Mouse (Mus musculus) gastrocnemius, postnatal 14 days (tissue): Measurements from ENCODE around the gene Smarce1. TPM values are rescaled to one million over a fixed set of nuclear protein-coding genes. Genes with fewer than 3 reads are reported as not detected.

Source experiments
- DNase-seq: peaks from one replicate; pipeline ENCODE4 v3.0.0; 2021; ENCODE audit warnings: mixed read lengths
- intact Hi-C: fragments of 180-260 bp; cut with DNase I; formaldehyde crosslinking; loops from one replicate; pipeline ENCODE4 v1.15.1; 2025; ENCODE audit warnings: low total_unique reads
- total RNA-seq, 2 experiments: library from RNA; stranded (reverse); gene quantifications; 2 replicates each; pipeline ENCODE4 v1.2.3; 2021

The Smarce1 gene
- total RNA-seq, 2 experiments from 2014 or later, result 35.8 to 45.7 TPM

DNA sequence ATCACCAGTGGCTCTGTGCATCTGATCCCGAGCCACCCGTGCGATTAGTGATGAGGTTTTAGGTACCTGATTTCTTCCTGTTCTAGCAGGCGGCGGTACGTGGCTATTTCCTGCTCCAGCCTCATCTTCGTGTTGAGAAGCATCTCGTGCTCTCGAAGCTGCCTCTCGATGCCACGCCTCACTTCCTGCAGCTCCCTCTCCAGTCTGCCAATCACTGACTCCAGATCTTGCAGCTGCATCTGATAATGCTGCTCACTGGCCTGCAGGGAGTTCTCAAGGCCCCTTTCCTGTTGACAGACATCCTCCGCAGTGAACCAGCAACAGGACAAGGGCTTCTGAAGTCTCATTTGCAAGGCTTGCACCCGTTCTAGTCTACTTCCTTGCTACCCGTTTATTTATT lies 7.7 kb upstream of the Smarce1 start:
- intact Hi-C loops, result no loop called here
- DNase-seq, result no peak

GRCm38 (mm10) chr11:99231049-99231816 lies 416 bp upstream of the Smarce1 start:
- no peak for DNase-seq
- intact Hi-C loops, result no loop called here

- no peak for DNase-seq
- intact Hi-C loops, result no loop called here
Measured at GRCm38 (mm10) chr11:99229641-99230260, 1.1 kb downstream of the Smarce1 start.

- DNase-seq, result no peak
- intact Hi-C loops, result no loop called here
Measured at GRCm38 (mm10) chr11:99226298-99226697, 4.5 kb downstream of the Smarce1 start.

- DNase-seq, result no peak
Measured at GRCm38 (mm10) chr11:99223310-99223709, 7.5 kb downstream of the Smarce1 start.

DNA sequence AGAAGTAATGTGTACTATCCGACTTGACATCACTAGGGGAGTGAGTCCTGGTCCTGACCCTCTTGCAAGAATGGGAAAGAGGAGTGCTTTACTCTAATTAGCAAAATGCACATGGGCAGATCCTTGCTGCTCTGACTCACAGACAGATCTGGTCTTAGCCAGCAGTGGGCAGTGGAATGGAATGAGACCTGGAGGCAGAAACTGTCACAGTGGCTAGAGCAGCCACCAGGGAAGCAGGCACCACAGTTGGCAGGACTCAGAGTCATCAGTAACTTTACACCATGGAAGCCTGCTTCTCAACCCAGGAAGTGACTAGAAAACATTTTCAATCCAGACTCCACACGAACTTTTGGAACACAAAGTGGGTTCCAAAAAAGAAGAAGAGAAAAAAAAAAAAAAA lies 9.0 kb downstream of the Smarce1 start:
- DNase-seq, result peak; percentile 43
- intact Hi-C loops, result no loop called here

More at GRCm38 (mm10) chr11:99223310-99223709, 7.5 kb downstream of the Smarce1 start:
- intact Hi-C loops, result no loop called here

GRCm38 (mm10) chr11:99217248-99217986 lies 13.4 kb downstream of the Smarce1 start:
- intact Hi-C loops, result no loop called here
- no peak for DNase-seq

GRCm38 (mm10) chr11:99216181-99216580 lies 14.6 kb downstream of the Smarce1 start:
- intact Hi-C loops, result no loop called here
- no peak for DNase-seq

DNA sequence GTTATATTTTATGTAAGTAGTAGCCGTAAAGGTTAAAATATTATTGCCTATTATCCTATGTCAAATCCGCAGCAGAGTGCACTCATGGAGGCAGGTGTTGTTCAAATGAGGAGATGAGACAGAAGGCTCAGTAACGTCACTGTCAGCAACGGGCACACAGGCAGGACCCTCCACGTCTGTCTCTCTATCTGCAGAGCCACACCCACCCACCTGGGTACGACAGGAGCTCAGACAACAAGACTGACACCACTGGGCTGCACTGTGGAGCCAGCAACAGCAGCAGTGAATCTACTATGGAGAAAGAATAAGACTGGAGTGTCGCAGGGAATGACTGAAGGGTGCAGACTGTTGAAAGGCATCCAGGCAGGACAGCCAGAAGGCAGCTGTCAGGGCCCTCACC lies 18.1 kb downstream of the Smarce1 start:
- no peak for DNase-seq
- intact Hi-C loops, result no loop called here

- intact Hi-C loops, result no loop called here
- no peak for DNase-seq
Measured at GRCm38 (mm10) chr11:99211964-99212363, 18.9 kb downstream of the Smarce1 start.

DNA sequence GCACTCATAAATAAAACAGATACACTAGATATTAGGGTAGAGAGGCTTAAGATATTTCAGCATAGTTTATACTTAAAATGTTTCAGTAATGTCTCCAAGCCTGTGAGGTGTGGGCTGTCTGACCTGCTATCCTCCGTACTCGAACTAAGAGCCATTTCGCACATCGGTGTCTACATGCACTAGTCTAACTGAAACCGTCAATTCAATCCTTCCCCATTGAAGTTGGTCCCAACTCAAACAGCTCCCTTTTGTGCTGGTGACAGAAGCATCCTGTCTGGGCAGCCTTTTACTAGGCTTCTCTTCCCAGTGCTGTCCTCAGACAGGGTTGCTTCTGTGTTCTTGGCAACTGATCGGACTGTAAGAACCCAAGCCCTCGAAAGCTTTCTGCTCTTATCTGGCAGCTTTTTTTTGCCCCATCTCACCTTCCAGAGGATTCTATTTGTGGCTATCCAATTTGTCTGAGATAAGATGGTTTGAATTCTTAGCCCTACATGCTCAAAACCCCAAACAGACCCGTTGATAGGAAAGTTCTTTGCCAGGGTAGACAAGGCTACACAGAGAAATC lies 22.6 kb downstream of the Smarce1 start:
- intact Hi-C loops, result loop anchor here (5.0 kb wide), 1 partner anchor 84 kb away; no protein-coding TSS in a partner anchor

DNA sequence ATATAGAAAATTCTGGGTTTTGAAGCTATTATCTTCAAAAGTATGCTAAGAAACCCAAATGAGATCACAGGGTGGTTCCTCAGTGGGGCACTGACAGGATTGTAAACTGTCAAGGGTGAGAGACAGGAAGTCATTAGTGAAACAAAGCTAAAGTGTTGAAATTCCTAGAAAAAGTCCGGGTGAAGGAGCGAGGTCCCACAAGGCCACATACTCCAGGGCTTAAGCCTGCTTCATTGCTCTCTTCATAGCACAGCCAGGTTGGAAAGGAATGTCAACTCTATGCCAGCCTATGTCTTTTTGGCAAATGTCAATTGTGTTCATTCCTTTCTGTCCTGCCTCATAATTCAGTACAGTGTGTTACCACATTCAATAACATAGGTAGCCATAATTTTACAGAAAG lies 23.4 kb downstream of the Smarce1 start:
- DNase-seq, result no peak
- intact Hi-C loops, result loop anchor here (5.0 kb wide), 1 partner anchor 85 kb away; no protein-coding TSS in a partner anchor

More for the DNA sequence above, 22.6 kb downstream of the Smarce1 start:
- no peak for DNase-seq

GRCm38 (mm10) chr11:99206954-99207353 lies 23.9 kb downstream of the Smarce1 start:
- intact Hi-C loops, result loop anchor here (5.0 kb wide), 1 partner anchor 85 kb away; no protein-coding TSS in a partner anchor
- no peak for DNase-seq

GRCm38 (mm10) chr11:99189154-99189582 lies 41.6 kb downstream of the Smarce1 start:
- DNase-seq, result peak; percentile 48
- intact Hi-C loops, result loop anchor here (5.0 kb wide), 2 partner anchors 103 to 123 kb away; no protein-coding TSS in a partner anchor

GRCm38 (mm10) chr11:99187348-99187747 lies 43.5 kb downstream of the Smarce1 start:
- DNase-seq, result no peak
- intact Hi-C loops, result loop anchor here (5.0 kb wide), 2 partner anchors 105 to 125 kb away; no protein-coding TSS in a partner anchor

GRCm38 (mm10) chr11:99186836-99187235 lies 44.0 kb downstream of the Smarce1 start:
- intact Hi-C loops, result loop anchor here (5.0 kb wide), 2 partner anchors 105 to 125 kb away; no protein-coding TSS in a partner anchor

GRCm38 (mm10) chr11:99182575-99182974 lies 48.2 kb downstream of the Smarce1 start:
- no peak for DNase-seq
- intact Hi-C loops, result no loop called here

More at GRCm38 (mm10) chr11:99186836-99187235, 44.0 kb downstream of the Smarce1 start:
- no peak for DNase-seq

DNA sequence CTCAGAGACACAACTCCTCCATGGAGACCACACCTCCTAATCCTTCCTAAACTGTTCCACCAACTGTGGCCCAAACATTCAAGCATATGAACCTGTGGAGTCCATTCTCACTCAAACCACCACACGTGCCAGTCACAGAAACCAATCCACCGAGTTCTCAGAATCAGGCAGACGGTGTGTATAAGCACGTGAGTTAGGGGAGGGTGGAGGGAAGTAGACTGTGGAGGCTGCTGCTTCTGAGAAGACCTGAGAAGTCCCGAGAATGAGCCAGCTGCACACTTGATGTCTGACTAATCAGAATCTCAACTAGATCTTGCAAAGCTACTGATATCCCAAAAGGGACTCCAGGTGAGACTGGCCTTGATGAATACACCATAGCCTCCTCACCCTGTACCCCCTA lies 50.7 kb downstream of the Smarce1 start:
- DNase-seq, result no peak
- intact Hi-C loops, result no loop called here

- no peak for DNase-seq
- intact Hi-C loops, result no loop called here
Measured at GRCm38 (mm10) chr11:99177925-99178198, 53.0 kb downstream of the Smarce1 start.
